Mouse (Mus musculus) thymus, postnatal 14 days (tissue): ENCODE measurements at regions not wholly inside any gene's neighbourhood (a gene's known extent, or its start where the extent isn't known, plus 50 kb on each side); places are given as distances from the start of the nearest gene placed in this dataset.
"Not testable (repeated sequence)": the region's sequence is repeated elsewhere in the genome, so short reads cannot be mapped to it uniquely, and the experiment has no call there.

Experiments used
- DNase-seq: peaks from one replicate; pipeline ENCODE4 v3.0.0; 2021

- not testable (repeated sequence) for DNase-seq
Observed at GRCm38 (mm10) chr12:113701841-113702240, 158.1 kb downstream of the Adam6a start.

GRCm38 (mm10) chr12:113716406-113716805, 172.7 kb downstream of the Adam6a start:
- peak; percentile 52 for DNase-seq

- DNase-seq: peak; percentile 25
Observed at GRCm38 (mm10) chr12:113735847-113736246, 192.1 kb downstream of the Adam6a start.

GRCm38 (mm10) chr12:113746277-113746676, 202.6 kb downstream of the Adam6a start:
- no peak for DNase-seq

- DNase-seq: no peak
Observed at GRCm38 (mm10) chr12:113747987-113748386, 204.3 kb downstream of the Adam6a start.

- no peak for DNase-seq
Observed at GRCm38 (mm10) chr12:113769587-113769986, 225.9 kb downstream of the Adam6a start.

- peak; percentile 11 for DNase-seq
Observed at GRCm38 (mm10) chr12:113795876-113796275, 252.2 kb downstream of the Adam6a start.

- DNase-seq: peak; percentile 19
Observed at GRCm38 (mm10) chr12:113826377-113826776, 282.7 kb downstream of the Adam6a start.

- DNase-seq: peak; percentile 49
Observed at GRCm38 (mm10) chr12:113858893-113859292, 315.2 kb downstream of the Adam6a start.

- peak; percentile 46 for DNase-seq
Observed at GRCm38 (mm10) chr12:113878826-113879225, 335.1 kb downstream of the Adam6a start.

- no peak for DNase-seq
Observed at GRCm38 (mm10) chr12:113896152-113896551, 352.4 kb downstream of the Adam6a start.

- DNase-seq: no peak
Observed at GRCm38 (mm10) chr12:113906459-113906858, 362.8 kb downstream of the Adam6a start.

GRCm38 (mm10) chr12:113907751-113908150, 364.0 kb downstream of the Adam6a start:
- no peak for DNase-seq

GRCm38 (mm10) chr12:113911770-113912169, 368.1 kb downstream of the Adam6a start:
- DNase-seq: peak; percentile 20

GRCm38 (mm10) chr12:113940721-113941120, 397.0 kb downstream of the Adam6a start:
- DNase-seq: no peak

- DNase-seq: not testable (repeated sequence)
Observed at GRCm38 (mm10) chr12:113943661-113944327, 400.1 kb downstream of the Adam6a start.

GRCm38 (mm10) chr12:113945786-113946185, 402.1 kb downstream of the Adam6a start:
- not testable (repeated sequence) for DNase-seq

- peak; percentile 43 for DNase-seq
Observed at GRCm38 (mm10) chr12:113948017-113948416, 404.3 kb downstream of the Adam6a start.

- no peak for DNase-seq
Observed at GRCm38 (mm10) chr12:113974271-113974670, 430.6 kb downstream of the Adam6a start.

GRCm38 (mm10) chr12:113981613-113982012, 437.9 kb downstream of the Adam6a start:
- peak; percentile 92 for DNase-seq

- DNase-seq: no peak
Observed at GRCm38 (mm10) chr12:113987233-113987990, 443.7 kb downstream of the Adam6a start.

GRCm38 (mm10) chr12:113992425-113992824, 448.7 kb downstream of the Adam6a start:
- no peak for DNase-seq

GRCm38 (mm10) chr12:113994284-113994683, 450.6 kb downstream of the Adam6a start:
- peak; percentile 79 for DNase-seq

GRCm38 (mm10) chr12:114008491-114008890, 464.8 kb downstream of the Adam6a start:
- DNase-seq: not testable (repeated sequence)
